Mouse (Mus musculus) common myeloid progenitor, adult 5-6 weeks (primary cell): ENCODE data around the gene Scarb2. TPM values are rescaled to one million over a fixed set of nuclear protein-coding genes. Genes with fewer than 3 reads are reported as not detected.

ENCODE experiments used
- ATAC-seq: replicated peaks from 2 replicates; pipeline ENCODE4 v1.8.0; 2016; ENCODE audit warnings: low read depth, mild to moderate bottlenecking, moderate TSS enrichment, inconsistent platforms; ENCODE audit not compliant: poor library complexity, severe bottlenecking
- total RNA-seq: library from RNA; stranded (forward); fragments of 200-1000, 187-1606 nt; gene quantifications from 2 replicates; pipeline ENCODE4 v1.2.3, GENCODE M21; 2017

Scarb2 gene
- total RNA-seq, 1 experiment from 2014 or later: 42.8 TPM

- ATAC-seq: no peak
Observed at GRCm38 (mm10) chr5:92445016-92445415, 61.6 kb downstream of the Scarb2 start.

DNA sequence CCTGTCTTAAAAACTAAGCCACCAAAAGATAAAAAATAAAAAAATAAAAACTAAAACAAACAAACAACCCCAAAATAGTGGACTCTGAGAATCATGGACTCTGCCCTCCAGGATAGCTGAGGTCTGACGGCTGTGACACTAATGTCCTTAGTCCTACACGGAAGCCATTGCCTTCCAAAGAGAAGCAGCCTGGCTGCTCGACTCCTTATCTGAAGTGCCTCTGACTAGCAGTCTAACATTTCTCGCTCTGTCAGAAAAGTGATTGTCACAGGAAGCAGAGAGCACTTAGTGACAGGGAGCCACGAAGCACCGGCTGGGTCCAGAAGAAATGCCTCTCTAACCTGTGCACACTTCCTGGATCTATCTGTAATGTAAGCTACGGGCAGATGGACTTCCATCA lies 63.7 kb downstream of the Scarb2 start:
- ATAC-seq: no peak

- ATAC-seq: peak; percentile 70
Observed at GRCm38 (mm10) chr5:92441494-92441893, 65.1 kb downstream of the Scarb2 start.

DNA sequence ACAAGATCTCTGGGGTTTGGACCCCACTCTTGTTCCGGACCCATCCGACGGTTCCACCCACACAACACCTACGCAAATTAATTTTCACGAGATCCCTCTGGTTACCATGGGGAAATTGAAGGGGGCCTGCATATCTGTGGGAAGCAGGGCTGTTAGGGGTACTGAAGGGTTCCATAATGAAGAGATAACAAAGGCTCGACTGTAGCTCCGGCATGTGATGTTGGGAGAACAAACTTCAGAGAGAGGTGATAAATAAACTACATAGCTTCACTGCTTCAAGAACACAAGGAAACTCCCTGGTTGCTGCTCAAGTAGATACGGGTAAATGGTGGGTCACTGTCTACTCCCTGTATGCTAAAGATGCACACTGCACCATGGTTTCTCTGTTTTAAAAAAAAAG lies 68.1 kb downstream of the Scarb2 start:
- no peak for ATAC-seq

GRCm38 (mm10) chr5:92435025-92435584 lies 71.5 kb downstream of the Scarb2 start, which contains the start of gene Nup54:
Nup54 (minus strand) TSS chr5:92435219.
- peak; percentile 96 for ATAC-seq

DNA sequence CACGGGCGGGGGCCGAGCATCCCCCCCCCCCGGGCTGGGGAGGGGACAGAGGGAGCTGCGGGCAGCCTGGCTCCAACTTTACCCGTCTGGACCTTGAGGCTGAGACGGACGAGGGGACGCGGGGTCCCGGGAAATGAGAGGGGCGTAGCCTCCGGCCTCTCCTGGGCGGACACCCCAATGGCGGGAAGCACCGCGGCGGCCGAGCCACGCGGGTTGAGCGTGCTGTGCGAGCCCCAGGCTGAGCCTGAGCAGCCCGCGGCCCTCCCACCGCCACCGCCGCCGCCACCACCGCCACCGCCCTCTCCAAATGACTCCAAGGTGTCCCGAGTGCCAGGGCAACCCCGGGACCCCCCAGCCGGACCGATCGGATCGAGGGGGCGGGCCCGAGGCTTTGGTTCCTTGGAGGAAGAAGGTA lies 72.1 kb downstream of the Scarb2 start:
- ATAC-seq: peak; percentile 9; the same call in 1 of the 2 replicates

- ATAC-seq: no peak
Observed at GRCm38 (mm10) chr5:92434070-92434469, 72.6 kb downstream of the Scarb2 start.

DNA sequence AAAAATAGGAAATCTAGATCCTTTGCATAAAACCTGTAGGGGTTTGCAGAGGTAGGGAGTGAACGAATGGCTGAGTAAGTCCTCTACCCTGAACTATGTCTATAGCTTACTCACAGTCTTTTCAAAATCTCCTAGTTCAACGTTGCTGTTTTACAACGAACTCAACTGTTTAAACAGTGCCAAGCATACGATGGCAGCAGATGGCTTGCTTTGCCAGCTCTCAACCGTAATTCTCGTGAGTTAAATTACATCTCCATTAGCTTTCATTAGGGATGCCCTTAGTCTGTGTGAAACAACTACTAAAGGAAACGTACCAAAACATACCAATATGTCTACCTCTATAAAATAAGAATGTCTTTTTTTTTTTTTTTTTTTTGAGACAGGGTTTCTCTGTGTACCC lies 75.0 kb downstream of the Scarb2 start:
- ATAC-seq: no peak

DNA sequence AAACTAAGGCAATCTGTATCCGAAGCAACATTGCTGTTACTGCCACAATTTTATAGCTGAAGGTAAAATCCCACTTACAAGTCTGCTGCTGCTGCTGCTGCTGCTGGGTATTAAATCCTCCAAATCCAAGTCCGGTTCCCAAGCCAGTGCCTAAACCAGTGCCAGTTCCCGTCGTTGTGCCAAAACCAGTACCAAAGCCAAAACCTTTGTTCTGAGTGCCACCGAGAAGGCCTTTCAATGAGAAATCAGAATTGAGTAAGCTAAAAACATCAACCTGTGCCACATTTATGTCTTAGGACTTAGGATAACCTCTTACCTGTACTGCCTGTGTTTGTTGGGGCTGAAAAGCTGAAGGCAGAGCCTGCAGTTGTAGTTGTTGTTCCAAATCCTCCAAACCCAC lies 75.9 kb downstream of the Scarb2 start:
- ATAC-seq: no peak

- ATAC-seq: no peak
Observed at GRCm38 (mm10) chr5:92424126-92424525, 82.5 kb downstream of the Scarb2 start.

DNA sequence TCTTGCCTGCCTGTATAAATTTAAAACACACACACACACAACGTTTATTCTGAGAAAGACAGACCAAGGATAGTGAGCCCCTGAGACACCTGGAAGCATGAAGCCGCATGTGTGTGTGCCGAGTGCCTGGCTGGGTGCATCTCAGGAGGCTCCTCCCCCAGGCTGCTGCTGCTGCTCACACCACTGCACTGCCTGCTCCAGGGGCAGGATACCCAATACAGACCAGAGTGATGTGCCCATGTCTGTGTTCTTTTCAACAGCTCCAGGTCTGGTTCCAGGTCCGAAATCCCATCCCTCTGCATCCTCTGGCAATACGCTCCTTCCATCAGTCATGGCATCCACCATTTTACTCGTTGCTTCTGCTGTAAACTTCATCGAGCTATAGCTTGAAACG lies 92.7 kb downstream of the Scarb2 start:
- ATAC-seq: no peak

DNA sequence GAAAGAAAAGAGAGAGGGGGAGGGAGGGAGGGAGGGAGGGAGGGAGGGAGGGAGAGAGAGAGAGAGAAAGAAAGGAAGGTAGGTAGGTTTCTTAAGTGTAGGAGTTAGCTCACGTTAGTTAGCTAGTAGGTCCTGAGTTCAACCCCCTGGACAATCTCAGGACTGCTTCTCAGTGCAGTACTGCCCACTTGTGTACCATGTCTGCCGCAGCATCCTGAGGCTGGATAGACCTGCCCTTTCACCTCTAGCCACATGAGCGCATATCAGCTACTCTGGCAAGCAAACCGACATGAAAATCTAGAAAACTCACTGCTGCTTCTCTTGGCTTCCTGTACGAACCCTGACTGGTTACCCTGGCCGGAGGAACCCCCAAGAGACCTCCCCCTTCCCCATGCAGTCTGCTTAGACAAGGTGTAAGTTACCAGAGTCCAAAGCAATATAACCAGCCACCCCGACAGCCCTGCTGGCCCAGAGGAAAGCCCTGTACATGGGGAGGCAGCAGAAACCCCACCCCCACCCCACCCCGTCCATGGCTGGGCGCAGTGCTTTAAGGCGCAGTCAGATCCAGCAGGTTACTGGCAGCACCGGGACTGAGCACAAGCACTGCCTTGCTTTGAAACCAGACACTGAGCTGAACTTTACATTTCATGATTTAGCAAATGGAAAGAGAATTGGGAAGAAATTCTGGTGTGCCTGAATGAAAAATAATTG lies 93.2 kb downstream of the Scarb2 start:
- no peak for ATAC-seq

- ATAC-seq: no peak
Observed at GRCm38 (mm10) chr5:92411461-92412140, 95.0 kb downstream of the Scarb2 start.

- no peak for ATAC-seq
Observed at GRCm38 (mm10) chr5:92410486-92410885, 96.1 kb downstream of the Scarb2 start.

DNA sequence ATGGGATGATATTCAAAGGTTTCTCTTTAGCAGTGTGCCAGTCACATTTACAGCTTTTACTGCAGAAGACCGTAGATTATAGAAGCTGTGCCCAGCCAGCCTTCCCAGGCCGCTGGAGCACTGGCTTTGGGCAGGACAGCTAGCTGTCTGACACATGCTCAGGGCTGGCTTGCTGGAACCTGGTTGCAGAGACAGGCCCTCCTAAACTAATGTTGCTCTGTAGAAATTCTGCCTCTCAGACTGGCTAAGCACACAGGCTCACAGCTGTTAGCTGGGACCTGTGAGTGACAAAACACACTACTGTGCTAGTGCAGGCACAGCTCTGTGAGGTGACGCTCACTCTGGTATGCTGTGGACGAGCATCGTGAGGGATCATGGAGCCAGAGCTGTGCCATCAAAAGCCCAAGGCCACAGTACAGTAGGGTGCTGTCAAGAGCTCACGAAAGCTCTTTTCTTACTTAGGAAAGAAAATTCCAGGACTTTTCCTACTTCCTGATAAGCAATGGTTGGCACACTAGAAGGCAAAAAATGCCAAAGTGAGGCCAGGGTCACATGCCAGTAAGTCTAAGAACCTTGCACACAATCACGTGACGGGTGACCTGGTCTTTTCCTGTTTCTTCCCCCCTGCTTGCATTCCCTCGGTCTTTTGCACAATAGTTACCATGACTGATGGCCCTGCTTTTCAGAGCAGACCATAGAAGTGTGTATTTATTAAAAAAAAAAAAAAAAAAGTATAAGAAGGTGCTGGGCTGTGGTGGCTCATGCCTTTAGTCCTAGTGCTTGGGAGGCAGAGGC lies 97.1 kb downstream of the Scarb2 start:
- no peak for ATAC-seq

- ATAC-seq: no peak
Observed at GRCm38 (mm10) chr5:92404400-92404678, 102.3 kb downstream of the Scarb2 start.

DNA sequence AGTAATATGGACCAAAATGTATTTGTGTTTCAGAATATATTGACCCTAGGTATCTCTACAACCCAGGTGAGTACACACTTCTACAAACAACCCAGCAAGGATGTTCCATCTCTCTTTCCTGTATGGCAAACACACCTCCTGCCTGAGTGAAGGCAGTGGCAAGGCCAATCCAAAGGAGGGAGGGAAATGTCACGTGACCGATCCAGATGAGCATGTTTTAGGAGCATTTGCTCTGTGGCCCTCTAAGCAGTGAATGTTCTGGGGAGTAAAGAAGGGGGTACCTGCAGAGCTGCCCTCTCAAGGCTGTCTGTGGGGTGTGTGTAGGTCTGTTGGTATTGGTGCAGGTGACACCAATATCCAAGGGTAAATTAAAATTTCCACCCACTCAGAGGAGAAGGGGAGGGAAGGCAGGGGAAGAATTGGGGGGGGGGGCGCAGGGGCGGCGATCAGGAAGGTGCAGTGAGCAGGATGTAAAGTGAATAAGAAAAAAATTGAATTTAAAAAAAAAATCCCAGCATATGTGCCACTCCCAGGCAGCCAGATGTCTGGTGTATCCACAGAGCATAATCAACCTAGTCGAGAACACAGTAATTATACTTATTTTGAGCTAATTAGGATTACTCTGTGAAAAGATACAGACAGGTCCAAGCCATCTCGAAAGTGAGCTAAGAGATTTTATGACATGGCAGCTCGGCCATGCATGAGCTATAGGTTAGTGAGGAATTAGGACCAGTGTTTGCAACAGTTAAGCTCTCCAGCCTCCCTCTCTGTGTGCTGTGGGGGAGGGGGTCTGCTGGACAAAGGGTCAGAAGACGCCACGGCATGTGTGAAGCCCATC lies 102.9 kb downstream of the Scarb2 start:
- no peak for ATAC-seq

GRCm38 (mm10) chr5:92402816-92403215 lies 103.8 kb downstream of the Scarb2 start:
- no peak for ATAC-seq

- peak; percentile 97 for ATAC-seq
Observed at GRCm38 (mm10) chr5:92398153-92398552, 108.5 kb downstream of the Scarb2 start.

DNA sequence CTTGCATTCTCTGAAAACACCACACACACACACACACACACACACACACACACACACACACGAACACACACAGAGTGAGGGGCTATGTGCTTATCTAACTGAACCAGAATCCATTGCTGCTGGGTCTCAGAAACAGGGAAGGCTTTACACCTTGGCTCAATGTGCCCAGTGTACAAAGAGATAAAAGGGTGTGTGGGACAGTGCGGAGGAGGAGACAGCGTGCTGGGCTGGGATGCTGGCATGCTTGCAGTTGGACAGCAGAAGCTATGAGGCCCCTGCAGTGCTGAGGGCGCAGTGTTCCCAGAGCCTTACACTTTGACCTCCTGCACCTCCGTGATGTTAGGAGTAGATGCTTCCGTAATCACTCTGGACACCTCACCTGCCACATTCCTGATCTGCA lies 110.2 kb downstream of the Scarb2 start:
- no peak; the same call in 1 of the 2 replicates for ATAC-seq
